Mouse (Mus musculus): ENCODE measurements at regions not wholly inside any gene's neighbourhood (a gene's known extent, or its start where the extent isn't known, plus 50 kb on each side); places are given as distances from the start of the nearest gene placed in this dataset.

- dilution Hi-C loops (cut with MboI; ENCODE audit: extremely low pct_ligation_motif_present, extremely low pct_unique_long_range_greater_than_20kb, low sequenced_read_pairs) = no loop called here
- in situ Hi-C loops (cut with MboI; ENCODE audit: low pct_ligation_motif_present, low pct_unique_long_range_greater_than_20kb, low sequenced_read_pairs) = no loop called here
- no peak overlapping the region for H3K4me2 ChIP-seq (ENCODE audit: insufficient read depth, low read depth, poor library complexity, severe bottlenecking)
- H3K27ac ChIP-seq (ENCODE audit: insufficient read depth, low read depth) = no peak overlapping the region
- no peak overlapping the region for H3K9ac ChIP-seq (ENCODE audit: insufficient read depth, low read depth)
- H3K9me3 ChIP-seq (replicated peaks; ENCODE audit: low read length) = no peaks in the 10 kb centered on the region
- no peak for DNase-seq (ENCODE audit: extremely low read depth)
- no peaks in the 10 kb centered on the region for H3K4me1 ChIP-seq (ENCODE audit: control insufficient read depth in 1 of 2, insufficient read depth in 2 of 2)
- no peaks in the 10 kb centered on the region for H3K36me3 ChIP-seq (replicated peaks in 1 of 2; ENCODE audit: control insufficient read depth in 1 of 2, insufficient read depth in 1 of 2, low read length in 1 of 2)
- no peak overlapping the region for H3K4me3 ChIP-seq (replicated peaks in 1 of 3; ENCODE audit: low read depth in 2 of 3, low read length in 2 of 3, poor library complexity in 1 of 3)
- H3K79me2 ChIP-seq (replicated peaks; ENCODE audit: control insufficient read depth, extremely low read depth, insufficient read depth, poor library complexity, severe bottlenecking) = no peaks in the 10 kb centered on the region
- no peaks in the 10 kb centered on the region for H3K27me3 ChIP-seq (replicated peaks)
- TF ChIP-seq MYC (IDR thresholded peaks at IDR 0.05; ENCODE audit: low read depth, low read length) = no peak
Measured at GRCm38 (mm10) chr2:72674856-72675440, 199.0 kb downstream of the Cdca7 start.

GRCm38 (mm10) chr2:72677731-72678130 lies 201.8 kb downstream of the Cdca7 start:
- dilution Hi-C loops (cut with MboI; ENCODE audit: extremely low pct_ligation_motif_present, extremely low pct_unique_long_range_greater_than_20kb, low sequenced_read_pairs) (no loop called here), in situ Hi-C loops (cut with MboI; ENCODE audit: low pct_ligation_motif_present, low pct_unique_long_range_greater_than_20kb, low sequenced_read_pairs) (no loop called here)
- Histone ChIP-seq H3K79me2 (replicated peaks; ENCODE audit: control insufficient read depth, extremely low read depth, insufficient read depth, poor library complexity, severe bottlenecking) (no peaks in the 10 kb centered on the region), H3K4me3 (replicated peaks in 1 of 3; ENCODE audit: low read depth in 2 of 3, low read length in 2 of 3, poor library complexity in 1 of 3) (no peak overlapping the region), H3K9me3 (replicated peaks; ENCODE audit: low read length) (peaks cover 8% of the 10 kb centered on the region), H3K9ac (ENCODE audit: insufficient read depth, low read depth) (no peak overlapping the region), H3K36me3 (replicated peaks in 1 of 2; ENCODE audit: control insufficient read depth in 1 of 2, insufficient read depth in 1 of 2, low read length in 1 of 2) (no peaks in the 10 kb centered on the region), H3K4me1 (ENCODE audit: control insufficient read depth in 1 of 2, insufficient read depth in 2 of 2) (no peaks in the 10 kb centered on the region), H3K27ac (ENCODE audit: insufficient read depth, low read depth) (no peak overlapping the region), H3K27me3 (replicated peaks) (no peaks in the 10 kb centered on the region), H3K4me2 (ENCODE audit: insufficient read depth, low read depth, poor library complexity, severe bottlenecking) (no peak overlapping the region)
- DNase-seq (ENCODE audit: extremely low read depth) = no peak
- TF ChIP-seq BHLHE40 (IDR thresholded peaks at IDR 0.05; ENCODE audit: low read depth, low read length) = no peak
- no peak for TF ChIP-seq MEF2A (IDR thresholded peaks at IDR 0.05; ENCODE audit: borderline replicate concordance, low read depth, low read length)
- peak; percentile 43; the same call in 1 of the 2 replicates for TF ChIP-seq ZNF384 (IDR thresholded peaks at IDR 0.05; ENCODE audit: low read depth, low read length)
- no peak for TF ChIP-seq USF2 (conservative IDR thresholded peaks at IDR 0.05; ENCODE audit: low read depth, low read length)
- TF ChIP-seq ETS1 (conservative IDR thresholded peaks at IDR 0.05; ENCODE audit: low read depth, low read length) = no peak
- no peak for TF ChIP-seq MYC (IDR thresholded peaks at IDR 0.05; ENCODE audit: low read depth, low read length)

- dilution Hi-C loops (cut with MboI; ENCODE audit: extremely low pct_ligation_motif_present, extremely low pct_unique_long_range_greater_than_20kb, low sequenced_read_pairs) = no loop called here
- no peak overlapping the region for H3K4me3 ChIP-seq (replicated peaks in 1 of 3; ENCODE audit: low read depth in 2 of 3, low read length in 2 of 3, poor library complexity in 1 of 3)
- no peak for DNase-seq (ENCODE audit: extremely low read depth)
Measured at GRCm38 (mm10) chr2:72688031-72688430, 212.1 kb downstream of the Cdca7 start.

More at GRCm38 (mm10) chr2:72688031-72688430, 212.1 kb downstream of the Cdca7 start:
- Histone ChIP-seq H3K79me2 (replicated peaks; ENCODE audit: control insufficient read depth, extremely low read depth, insufficient read depth, poor library complexity, severe bottlenecking) (no peaks in the 10 kb centered on the region), H3K27ac (ENCODE audit: insufficient read depth, low read depth) (no peak overlapping the region), H3K4me1 (ENCODE audit: control insufficient read depth in 1 of 2, insufficient read depth in 2 of 2) (no peaks in the 10 kb centered on the region), H3K4me2 (ENCODE audit: insufficient read depth, low read depth, poor library complexity, severe bottlenecking) (no peak overlapping the region), H3K9ac (ENCODE audit: insufficient read depth, low read depth) (no peak overlapping the region), H3K36me3 (replicated peaks in 1 of 2; ENCODE audit: control insufficient read depth in 1 of 2, insufficient read depth in 1 of 2, low read length in 1 of 2) (no peaks in the 10 kb centered on the region), H3K27me3 (replicated peaks) (no peaks in the 10 kb centered on the region), H3K9me3 (replicated peaks; ENCODE audit: low read length) (peaks cover 10% of the 10 kb centered on the region)
- in situ Hi-C loops (cut with MboI; ENCODE audit: low pct_ligation_motif_present, low pct_unique_long_range_greater_than_20kb, low sequenced_read_pairs) = no loop called here
- TF ChIP-seq CHD1 (IDR thresholded peaks at IDR 0.05; ENCODE audit: low read depth, low read length) = no peak
- no peak for TF ChIP-seq RCOR1 (conservative IDR thresholded peaks at IDR 0.05; ENCODE audit: low read depth, low read length)
- no peak for TF ChIP-seq BHLHE40 (IDR thresholded peaks at IDR 0.05; ENCODE audit: low read depth, low read length)
- no peak for TF ChIP-seq CTCF (conservative IDR thresholded peaks at IDR 0.05 in 1 of 2, IDR thresholded peaks at IDR 0.05 in 1 of 2; ENCODE audit: low read depth in 2 of 2, low read length in 2 of 2)
- no peak for TF ChIP-seq ZMIZ1 (IDR thresholded peaks at IDR 0.05; ENCODE audit: low read depth, low read length)
- TF ChIP-seq SIN3A (IDR thresholded peaks at IDR 0.05; ENCODE audit: low read length) = no peak
